Mouse (Mus musculus) CH12.LX (cell line): Measurements from ENCODE around the gene Tns3. TPM values are rescaled to one million over a fixed set of nuclear protein-coding genes. Genes with fewer than 3 reads are reported as not detected.

ENCODE experiments used
- DNase-seq: peaks from one replicate; pipeline ENCODE4 v3.0.0-alpha.2; 2013; ENCODE audit errors: extremely low read depth
- H3K27ac ChIP-seq: 2 replicates; pipeline ENCODE4 v1.5.1; 2012; ENCODE audit warnings: low read depth, mild to moderate bottlenecking, control low read depth, moderate library complexity; ENCODE audit not compliant: insufficient read depth
- H3K27me3 ChIP-seq: replicated peaks from 2 replicates; pipeline ENCODE3; 2012; ENCODE audit warnings: inconsistent platforms
- H3K36me3 ChIP-seq, 2 experiments: replicated peaks in 1 of 2; 2 replicates each; pipeline versions ENCODE3 to v1.6.1; 2012; ENCODE audit warnings: inconsistent platforms in 1 of 2, low read length in 1 of 2, mild to moderate bottlenecking in 1 of 2, mixed read lengths in 1 of 2, moderate library complexity in 1 of 2; ENCODE audit not compliant: control insufficient read depth in 1 of 2, insufficient read depth in 1 of 2
- H3K4me1 ChIP-seq, 2 experiments: 2 replicates each; pipeline ENCODE4 v1.6.1; 2012; ENCODE audit warnings: inconsistent platforms in 1 of 2, moderate library complexity in 1 of 2; ENCODE audit not compliant: insufficient read depth in 2 of 2, control insufficient read depth in 1 of 2
- H3K4me2 ChIP-seq: 2 replicates; pipeline ENCODE4 v1.6.1; 2012; ENCODE audit warnings: low read depth, mild to moderate bottlenecking, control low read depth; ENCODE audit not compliant: poor library complexity, insufficient read depth, severe bottlenecking
- H3K4me3 ChIP-seq, 3 experiments: fragments of 150-350 bp in 1 of 3; sonication (generic) in 1 of 3; replicated peaks in 1 of 3; 2 replicates each; pipeline versions ENCODE3 to v1.5.1; 2011 to 2012; ENCODE audit warnings: low read depth in 2 of 3, low read length in 2 of 3, mild to moderate bottlenecking in 2 of 3, moderate library complexity in 2 of 3, control low read depth in 1 of 3, improper control_type of control experiment in 1 of 3, inconsistent platforms in 1 of 3, mixed read lengths in 1 of 3; ENCODE audit not compliant: poor library complexity in 1 of 3
- H3K79me2 ChIP-seq: replicated peaks from 2 replicates; pipeline ENCODE4 v1.6.1; 2012; ENCODE audit warnings: mild to moderate bottlenecking, moderate library complexity; ENCODE audit not compliant: control insufficient read depth, poor library complexity, insufficient read depth, severe bottlenecking; ENCODE audit errors: extremely low read depth
- H3K9ac ChIP-seq: 2 replicates; pipeline ENCODE4 v1.6.1; 2012; ENCODE audit warnings: low read depth, mild to moderate bottlenecking, control low read depth, moderate library complexity; ENCODE audit not compliant: insufficient read depth
- H3K9me3 ChIP-seq: replicated peaks from 2 replicates; pipeline ENCODE3; 2012; ENCODE audit warnings: low read length, inconsistent platforms, mixed read lengths
- BHLHE40 ChIP-seq: IDR thresholded peaks from 2 replicates; pipeline ENCODE4 v1.6.1; 2011; ENCODE audit warnings: mild to moderate bottlenecking, low read depth, low read length, improper control_type of control experiment
- CHD2 ChIP-seq: IDR thresholded peaks from 2 replicates; pipeline ENCODE4 v1.6.1; 2011; ENCODE audit warnings: low read length, improper control_type of control experiment
- CTCF ChIP-seq, 2 experiments: IDR thresholded peaks in 1 of 2; conservative IDR thresholded peaks in 1 of 2; 2 replicates each; pipeline ENCODE4 v1.5.1; 2011 to 2012; ENCODE audit warnings: low read depth in 2 of 2, low read length in 2 of 2, improper control_type of control experiment in 1 of 2, inconsistent platforms in 1 of 2, mild to moderate bottlenecking in 1 of 2, moderate library complexity in 1 of 2
- ELF1 ChIP-seq: IDR thresholded peaks from 2 replicates; pipeline ENCODE4 v1.6.1; 2014; ENCODE audit warnings: low read depth, mild to moderate bottlenecking, inconsistent platforms, low read length, improper control_type of control experiment
- EP300 ChIP-seq: IDR thresholded peaks from 2 replicates; pipeline ENCODE4 v1.6.1; 2011; ENCODE audit warnings: low read length, improper control_type of control experiment
- GABPA ChIP-seq: IDR thresholded peaks from 2 replicates; pipeline ENCODE4 v1.6.1; 2012; ENCODE audit warnings: low read depth, low read length, improper control_type of control experiment, inconsistent platforms; ENCODE audit not compliant: insufficient replicate concordance
- MAFK ChIP-seq: IDR thresholded peaks from 2 replicates; pipeline ENCODE4 v1.6.1; 2011; ENCODE audit warnings: low read length, improper control_type of control experiment; ENCODE audit not compliant: insufficient replicate concordance
- MAX ChIP-seq: IDR thresholded peaks from 2 replicates; pipeline ENCODE4 v1.6.1; 2011; ENCODE audit warnings: low read length, improper control_type of control experiment
- MXI1 ChIP-seq: IDR thresholded peaks from 2 replicates; pipeline ENCODE4 v1.6.1; 2011; ENCODE audit warnings: mild to moderate bottlenecking, low read depth, low read length, improper control_type of control experiment
- MYC ChIP-seq: IDR thresholded peaks from 2 replicates; pipeline ENCODE4 v1.6.1; 2011; ENCODE audit warnings: low read depth, mild to moderate bottlenecking, improper control_type of control experiment, low read length
- PAX5 ChIP-seq: IDR thresholded peaks from 2 replicates; pipeline ENCODE4 v1.6.1; 2012; ENCODE audit warnings: low read length, inconsistent platforms, mixed read lengths
- RAD21 ChIP-seq: IDR thresholded peaks from 2 replicates; pipeline ENCODE4 v1.6.1; 2011; ENCODE audit warnings: low read depth, mild to moderate bottlenecking, low read length, improper control_type of control experiment, moderate library complexity
- RCOR1 ChIP-seq: conservative IDR thresholded peaks from 2 replicates; pipeline ENCODE4 v1.6.1; 2012; ENCODE audit warnings: low read depth, mild to moderate bottlenecking, inconsistent platforms, low read length, improper control_type of control experiment
- TBP ChIP-seq: conservative IDR thresholded peaks from 2 replicates; pipeline ENCODE4 v1.6.1; 2011; ENCODE audit warnings: low read depth, low read length, improper control_type of control experiment
- ZC3H11A ChIP-seq: IDR thresholded peaks from 2 replicates; pipeline ENCODE4 v1.6.1; 2012; ENCODE audit warnings: low read depth, mild to moderate bottlenecking, inconsistent platforms, low read length, improper control_type of control experiment
- dilution Hi-C: fragments of 300-500 bp; cut with MboI; formaldehyde crosslinking; loops from 2 replicates; pipeline ENCODE4 v1.14.3; 2020; ENCODE audit warnings: low sequenced_read_pairs; ENCODE audit not compliant: extremely low pct_unique_long_range_greater_than_20kb, extremely low pct_ligation_motif_present
- in situ Hi-C: fragments of 300-500 bp; cut with MboI; formaldehyde crosslinking; loops from 3 replicates; pipeline ENCODE4 v1.14.3; 2019; ENCODE audit warnings: low sequenced_read_pairs, low pct_ligation_motif_present, low pct_unique_long_range_greater_than_20kb, mixed read lengths
- polyA plus RNA-seq: library from polyadenylated mRNA; unstranded; fragments of >175 nt; gene quantifications from 2 replicates; pipeline ENCODE4 v1.2.1, GENCODE M21; 2012; ENCODE audit warnings: low read depth; ENCODE audit not compliant: insufficient read length
- total RNA-seq, 2 experiments: library from RNA; depleted of rRNA; stranded (reverse); fragments of 300-350 nt in 1 of 2; fragments of >200 nt in 1 of 2; gene quantifications; 2 replicates each; pipeline ENCODE4 v1.2.3; 2012 to 2014

Gene Tns3
- total and polyA plus RNA-seq, 3 experiments, result 0.03 to 1.3 (median 0.33) TPM

- Histone ChIP-seq H3K79me2 (no peaks in the 10 kb centered on the region), H3K4me2 (peak overlapping the region; percentile 63), H3K4me3 (peak overlapping the region in 2 of 3 experiments; percentile 25 to 50), H3K27ac (no peak overlapping the region), H3K27me3 (peaks cover 86% of the 10 kb centered on the region), H3K36me3 (no peaks in the 10 kb centered on the region), H3K9ac (peak overlapping the region; percentile 61), H3K9me3 (peaks cover 9% of the 10 kb centered on the region), H3K4me1 (no peaks in the 10 kb centered on the region)
- dilution Hi-C loops, result no loop called here
- no peak for DNase-seq
- in situ Hi-C loops, result no loop called here
- TF ChIP-seq BHLHE40, result peak; percentile 86
- no peak for TF ChIP-seq CHD2
- TF ChIP-seq EP300, result no peak
- peak; percentile 68 for TF ChIP-seq MXI1
- TF ChIP-seq MAX, result 0 out of 2 replicates have a peak, but pooled peaks have one; percentile 52
Measured at GRCm38 (mm10) chr11:8663444-8664392, 617 bp downstream of the Tns3 start.

GRCm38 (mm10) chr11:8662706-8663429 is 1.5 kb downstream of the Tns3 start:
- Histone ChIP-seq H3K27ac (no peak overlapping the region), H3K4me1 (no peaks in the 10 kb centered on the region), H3K9me3 (peaks cover 4% of the 10 kb centered on the region), H3K36me3 (no peaks in the 10 kb centered on the region), H3K79me2 (no peaks in the 10 kb centered on the region), H3K4me3 (no peak overlapping the region), H3K9ac (no peak overlapping the region), H3K4me2 (no peak overlapping the region), H3K27me3 (peaks cover 87% of the 10 kb centered on the region)
- DNase-seq, result no peak
- dilution Hi-C loops, result no loop called here
- in situ Hi-C loops, result no loop called here
- TF ChIP-seq GABPA (no peak), ZC3H11A (no peak)

DNA sequence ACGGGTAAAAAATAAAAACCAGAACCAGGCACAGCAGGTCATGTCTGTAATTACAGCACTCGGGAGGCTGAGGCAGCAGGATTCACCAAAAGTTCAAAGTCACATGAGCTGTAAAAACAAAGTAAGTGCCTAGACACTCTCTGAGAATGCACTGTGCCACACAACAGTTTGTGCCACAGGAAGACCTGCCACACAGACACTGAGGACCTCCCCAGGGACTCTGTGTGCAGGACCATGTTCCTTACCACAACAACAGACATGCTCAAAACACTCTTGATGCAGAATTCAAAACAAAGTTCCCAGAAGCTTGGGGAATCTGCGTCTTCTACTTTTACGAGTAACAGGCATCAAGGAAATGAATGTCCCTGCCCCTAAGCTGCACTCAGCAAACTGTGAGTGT is 3.4 kb downstream of the Tns3 start:
- H3K4me1 ChIP-seq, result no peaks in the 10 kb centered on the region; a peak in 1 of 4 replicates
- no peak for TF ChIP-seq RAD21
- no peak for TF ChIP-seq BHLHE40
- no peak for TF ChIP-seq GABPA
- TF ChIP-seq PAX5, result no peak
- TF ChIP-seq ZC3H11A, result no peak
- no peak for TF ChIP-seq CHD2
- TF ChIP-seq MYC, result no peak
- TF ChIP-seq CTCF (conservative IDR thresholded peaks at IDR 0.05 in 1 of 2, IDR thresholded peaks at IDR 0.05 in 1 of 2; ENCODE audit: low read depth in 2 of 2, low read length in 2 of 2), result no peak
- TF ChIP-seq TBP, result no peak
- no peak for TF ChIP-seq RCOR1
- no peak for TF ChIP-seq ELF1
- TF ChIP-seq MAFK, result no peak
- TF ChIP-seq, all 38 proteins: peak for 0
- no peak overlapping the region for H3K9ac ChIP-seq
- no peak overlapping the region for H3K4me2 ChIP-seq
- no peaks in the 10 kb centered on the region for H3K79me2 ChIP-seq
- in situ Hi-C loops, result no loop called here
- H3K27ac ChIP-seq, result no peak overlapping the region
- H3K4me3 ChIP-seq, result no peak overlapping the region
- H3K9me3 ChIP-seq, result peaks cover 2% of the 10 kb centered on the region
- dilution Hi-C loops, result no loop called here
- DNase-seq, result no peak
- H3K27me3 ChIP-seq, result peaks cover 85% of the 10 kb centered on the region
- H3K36me3 ChIP-seq, result no peaks in the 10 kb centered on the region
